Mouse (Mus musculus) ZHBTc4 (cell line): ENCODE measurements at regions not wholly inside any gene's neighbourhood (a gene's known extent, or its start where the extent isn't known, plus 50 kb on each side); places are given as distances from the start of the nearest gene placed in this dataset.
"Not testable (repeated sequence)": the region's sequence is repeated elsewhere in the genome, so short reads cannot be mapped to it uniquely, and the experiment has no call there.

ENCODE experiments used
- DNase-seq: peaks from one replicate; pipeline ENCODE4 v3.0.0-alpha.2; 2011; ENCODE audit warnings: low read depth, low spot score

DNA sequence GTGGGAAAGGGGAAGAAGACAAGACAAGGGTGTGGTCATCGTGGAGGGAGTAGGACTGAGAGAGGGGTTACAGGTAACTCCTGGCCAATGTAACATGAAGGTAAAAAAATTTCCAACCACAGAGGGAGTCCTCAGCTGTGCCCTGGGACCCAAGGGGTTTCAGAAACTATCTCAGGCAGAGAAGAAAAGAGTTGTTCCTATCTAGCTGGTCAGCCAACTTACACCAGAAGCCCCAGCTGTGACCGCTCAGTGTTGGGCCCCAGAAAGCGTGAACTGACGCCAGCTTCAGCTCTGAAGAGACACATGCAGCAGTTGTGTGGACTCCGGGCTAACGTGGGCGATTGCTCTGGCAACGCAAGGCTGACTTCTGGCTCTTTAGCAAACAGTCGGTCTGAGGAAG, 52.2 kb downstream of the Rhob start:
- DNase-seq, result no peak

DNA sequence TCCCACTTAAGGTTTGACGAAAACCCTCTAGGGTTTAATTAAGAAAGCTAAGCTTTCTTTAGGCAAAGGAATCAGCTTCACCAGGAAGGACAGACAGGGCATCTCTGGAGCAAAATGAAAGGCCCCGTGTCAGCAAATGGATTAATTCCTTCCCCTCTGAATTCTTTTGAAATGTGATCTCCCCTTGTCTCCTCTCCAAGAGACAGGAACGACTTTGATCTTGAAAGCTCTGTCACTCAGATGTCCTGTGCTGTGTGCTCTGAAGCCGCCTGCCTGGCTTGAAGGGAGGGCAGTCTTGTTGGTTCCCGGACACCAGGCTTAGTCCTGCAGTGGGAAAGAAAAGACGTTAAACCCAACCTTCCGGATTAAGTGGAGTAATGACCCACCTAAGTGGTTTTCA, 52.8 kb downstream of the Rhob start:
- DNase-seq, result peak; percentile 36

DNA sequence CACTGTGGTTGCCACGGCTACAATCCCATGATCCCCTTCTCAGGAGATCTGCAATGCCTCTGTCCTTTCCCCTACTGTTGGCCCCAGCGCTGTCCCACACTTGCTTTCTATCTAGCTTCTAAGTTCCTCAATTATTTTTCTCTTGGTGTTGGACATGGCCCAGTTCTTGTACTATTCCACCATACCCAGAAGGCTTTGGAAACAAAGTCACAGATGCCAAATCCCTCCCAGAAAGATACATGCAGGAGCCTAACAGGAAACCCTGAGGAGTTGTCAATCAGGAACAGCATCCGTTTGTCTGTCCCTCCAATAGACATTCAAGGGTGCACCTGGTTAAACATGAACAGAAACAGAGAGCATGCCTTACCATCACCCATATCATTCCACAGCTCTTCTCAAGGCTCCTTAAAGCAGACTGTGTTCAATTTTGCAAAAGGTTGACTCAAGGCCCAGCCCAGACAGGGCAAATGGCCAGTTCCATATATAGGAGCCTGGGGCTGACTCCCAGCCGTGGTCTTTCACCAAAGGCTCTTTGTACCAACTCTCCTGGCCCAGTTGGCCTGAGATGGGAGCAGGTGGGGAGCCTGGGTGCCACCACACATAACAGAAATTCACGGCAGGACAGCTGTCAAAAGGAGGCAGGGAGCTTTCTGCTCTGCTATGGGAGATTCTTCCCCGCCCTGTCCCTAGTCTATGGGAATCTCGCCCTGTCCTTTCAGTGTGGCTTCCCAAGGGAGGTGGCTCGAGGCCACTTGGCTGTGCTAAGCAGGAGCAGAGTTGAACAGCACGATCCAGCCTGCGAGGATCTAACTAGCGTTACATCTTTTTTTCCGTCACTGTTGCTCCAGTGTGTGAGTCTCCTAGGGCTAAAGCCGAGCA, 54.6 kb downstream of the Rhob start:
- DNase-seq, result no peak

DNA sequence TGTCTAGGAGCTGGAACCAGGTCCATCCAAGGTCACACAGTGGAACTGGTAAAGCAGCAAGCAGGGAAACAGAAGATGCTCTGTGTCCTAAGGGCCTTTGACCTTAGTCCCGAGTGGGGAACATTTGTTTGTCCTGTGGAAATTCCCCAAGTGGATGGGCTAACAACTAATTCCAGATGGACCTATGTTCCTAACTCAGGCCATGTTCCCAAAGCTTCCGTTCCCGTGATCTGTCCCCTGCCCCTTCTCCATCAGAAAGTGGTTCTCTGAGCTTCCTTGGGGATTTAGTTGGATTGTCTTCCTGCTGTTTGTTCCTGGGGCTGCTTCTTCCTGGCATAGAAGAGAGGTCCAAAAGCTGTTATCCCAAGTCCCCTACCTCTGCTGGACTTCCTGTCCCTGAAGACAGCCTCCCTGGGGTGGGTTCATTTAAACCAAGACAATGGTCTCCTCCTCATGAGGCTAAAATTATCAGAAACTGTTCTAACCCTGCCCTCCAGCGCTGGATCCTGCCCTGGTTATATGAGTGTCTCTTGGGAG, 55.8 kb downstream of the Rhob start:
- DNase-seq, result no peak

DNA sequence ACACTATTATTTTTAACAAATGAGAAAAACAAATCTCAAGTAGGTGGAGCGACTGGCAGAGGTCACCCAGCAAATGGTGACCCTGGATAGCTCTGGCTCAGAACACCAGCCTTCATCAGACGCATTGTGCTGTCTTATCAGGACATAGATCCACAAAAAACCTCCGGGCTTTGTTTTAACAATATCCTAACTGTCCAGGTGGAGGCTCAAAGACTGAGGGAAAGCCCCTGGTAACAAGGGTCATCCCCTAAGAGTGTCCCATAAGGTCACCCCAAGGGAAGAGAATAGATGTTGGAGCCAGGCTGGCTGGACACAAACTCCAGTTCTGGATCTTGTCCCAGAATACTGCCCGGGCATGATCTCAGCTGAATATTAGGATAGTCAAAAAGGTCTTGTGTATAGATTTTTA, 56.6 kb downstream of the Rhob start:
- no peak for DNase-seq

DNA sequence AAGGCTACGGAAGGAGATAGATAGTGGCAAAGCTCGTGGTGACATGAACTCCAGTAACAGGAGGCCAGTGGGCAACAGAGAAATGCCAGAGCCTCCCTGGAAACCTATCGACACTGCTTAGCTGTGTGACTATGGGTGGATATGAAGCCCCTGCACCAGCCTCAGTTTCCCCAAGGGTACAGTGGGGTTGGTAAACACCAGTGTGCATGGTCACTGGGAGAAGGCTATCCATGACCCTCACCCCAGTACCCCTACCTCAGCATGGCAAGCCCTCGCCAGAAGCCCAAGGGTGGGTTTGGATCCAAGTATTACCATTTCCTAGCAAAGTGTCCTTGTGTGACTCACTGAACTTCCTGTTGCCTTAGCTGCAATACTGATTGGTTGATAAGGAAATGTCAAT, 58.5 kb downstream of the Rhob start:
- DNase-seq, result no peak

DNA sequence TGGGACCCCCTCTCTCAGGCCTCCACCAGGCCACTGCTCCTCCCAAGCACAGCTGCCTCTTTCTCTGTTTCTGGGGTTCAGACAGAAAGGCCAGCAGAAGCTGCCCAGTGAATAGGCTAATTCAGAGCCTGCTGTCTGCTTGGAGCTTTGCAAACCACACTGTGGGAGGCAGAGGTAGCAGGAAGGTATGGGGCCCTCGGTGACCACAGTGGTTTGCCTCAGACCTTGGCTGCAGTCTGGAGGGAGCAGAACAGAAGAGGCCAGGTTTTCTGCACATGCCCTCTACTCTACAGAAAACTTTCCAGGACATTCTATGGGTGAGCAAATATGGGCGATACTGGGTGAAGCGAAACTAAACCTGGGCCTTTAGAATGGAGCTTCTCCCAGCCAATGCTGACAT, 59.4 kb downstream of the Rhob start:
- no peak for DNase-seq

DNA sequence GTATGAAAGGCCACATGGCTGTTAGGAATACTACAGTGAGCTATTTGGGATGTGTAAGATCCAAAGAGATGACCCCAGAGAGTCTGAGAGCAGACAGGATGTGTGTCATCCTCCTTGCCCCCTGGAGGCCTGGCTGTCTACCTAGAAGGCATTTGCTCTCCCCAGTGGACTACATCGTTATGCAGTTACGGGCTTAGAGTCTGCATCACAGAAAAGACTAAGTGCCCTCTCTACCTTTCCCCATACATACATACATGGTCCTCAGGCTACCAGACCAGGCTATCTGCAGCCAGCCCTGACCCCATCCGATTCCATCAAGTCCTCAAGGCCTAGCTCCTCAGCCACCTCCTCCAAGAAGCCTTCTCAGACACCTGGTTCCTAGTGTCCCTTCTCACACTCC, 59.9 kb downstream of the Rhob start:
- no peak for DNase-seq

DNA sequence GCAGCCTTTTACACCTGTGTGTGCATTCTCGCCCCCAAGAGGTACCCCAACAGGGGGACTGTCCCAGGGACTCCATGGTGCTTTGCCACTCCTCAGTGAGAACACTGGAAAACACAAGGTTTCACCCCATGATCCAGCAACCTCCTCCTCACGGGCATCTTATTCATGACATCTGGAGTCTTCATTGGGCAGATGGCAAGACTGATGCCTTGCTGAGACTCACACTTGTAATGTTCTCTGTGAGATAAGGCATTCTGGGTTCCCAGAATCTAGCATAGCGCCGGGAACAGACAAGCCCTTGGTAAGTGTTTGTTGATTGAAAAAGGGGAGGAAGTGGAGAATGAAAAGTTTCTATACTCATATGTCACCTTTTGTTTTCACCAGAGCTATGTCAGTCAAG, 60.3 kb downstream of the Rhob start:
- no peak for DNase-seq

DNA sequence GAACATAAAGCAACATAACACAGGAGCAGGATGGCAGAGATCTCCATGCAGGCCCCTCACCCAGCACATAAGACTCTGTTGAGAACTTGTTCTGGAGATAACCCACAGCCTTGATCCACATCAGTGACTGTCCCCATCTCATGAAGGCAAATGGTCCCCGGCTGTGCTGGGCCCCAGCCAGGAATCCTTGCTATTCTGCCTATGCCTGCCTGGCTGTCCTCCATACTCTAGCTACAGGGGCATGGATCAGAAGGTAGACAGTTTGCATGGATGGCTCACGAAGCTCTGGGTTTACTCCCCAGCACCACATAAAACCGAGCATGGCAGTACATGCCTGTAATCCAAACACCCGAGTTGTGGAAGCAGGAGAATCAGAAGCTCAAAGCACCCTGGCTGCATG, 61.2 kb downstream of the Rhob start:
- no peak for DNase-seq

DNA sequence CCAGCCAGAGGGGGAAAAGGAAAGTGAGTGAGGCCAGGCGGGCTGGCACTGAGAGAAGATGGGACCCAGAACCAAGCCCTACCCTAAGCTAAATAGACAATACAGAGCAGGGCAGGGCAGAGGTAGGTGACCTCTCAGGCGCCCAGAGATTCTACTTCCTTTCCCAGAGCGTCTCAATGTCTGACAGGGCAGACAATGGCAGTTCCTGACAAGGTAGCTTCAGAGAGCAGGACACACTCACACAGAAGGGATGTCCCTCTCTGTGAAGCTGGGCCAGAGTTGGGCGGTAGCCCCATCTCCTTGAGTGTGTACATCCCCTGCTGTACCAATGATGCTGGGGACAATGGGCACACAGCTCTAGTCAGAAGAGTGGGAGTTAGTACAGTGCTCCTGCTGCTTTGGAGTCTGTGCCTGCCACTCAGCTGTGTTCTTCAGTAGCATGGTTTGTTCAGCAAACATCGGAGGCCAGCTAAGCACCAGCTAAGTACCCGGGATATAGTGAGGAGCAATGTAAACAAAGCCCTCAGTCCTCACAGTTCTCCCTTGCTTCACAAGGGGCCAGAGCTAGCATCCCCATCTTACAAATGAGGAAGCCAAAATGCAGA, 62.7 kb downstream of the Rhob start:
- DNase-seq, result no peak

DNA sequence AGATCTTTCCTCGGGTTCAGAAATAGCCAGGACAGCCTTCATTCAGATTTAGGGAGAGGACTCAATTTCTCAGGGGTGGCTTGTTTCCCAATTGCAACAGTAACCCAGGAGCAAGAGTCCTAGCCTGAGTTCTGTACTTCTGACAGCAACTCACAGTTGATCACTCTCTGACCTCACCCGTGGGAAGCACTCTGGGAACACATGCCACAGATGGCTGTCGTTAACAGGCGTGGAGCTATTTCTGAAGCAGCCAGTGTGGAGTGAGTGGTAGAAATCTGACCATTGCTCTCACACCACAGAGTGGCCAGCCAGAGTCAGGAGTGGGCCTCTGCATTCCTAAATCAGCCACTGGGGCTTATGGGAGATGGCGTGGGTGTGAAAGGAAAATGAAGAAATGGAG, 63.3 kb downstream of the Rhob start:
- DNase-seq, result no peak

DNA sequence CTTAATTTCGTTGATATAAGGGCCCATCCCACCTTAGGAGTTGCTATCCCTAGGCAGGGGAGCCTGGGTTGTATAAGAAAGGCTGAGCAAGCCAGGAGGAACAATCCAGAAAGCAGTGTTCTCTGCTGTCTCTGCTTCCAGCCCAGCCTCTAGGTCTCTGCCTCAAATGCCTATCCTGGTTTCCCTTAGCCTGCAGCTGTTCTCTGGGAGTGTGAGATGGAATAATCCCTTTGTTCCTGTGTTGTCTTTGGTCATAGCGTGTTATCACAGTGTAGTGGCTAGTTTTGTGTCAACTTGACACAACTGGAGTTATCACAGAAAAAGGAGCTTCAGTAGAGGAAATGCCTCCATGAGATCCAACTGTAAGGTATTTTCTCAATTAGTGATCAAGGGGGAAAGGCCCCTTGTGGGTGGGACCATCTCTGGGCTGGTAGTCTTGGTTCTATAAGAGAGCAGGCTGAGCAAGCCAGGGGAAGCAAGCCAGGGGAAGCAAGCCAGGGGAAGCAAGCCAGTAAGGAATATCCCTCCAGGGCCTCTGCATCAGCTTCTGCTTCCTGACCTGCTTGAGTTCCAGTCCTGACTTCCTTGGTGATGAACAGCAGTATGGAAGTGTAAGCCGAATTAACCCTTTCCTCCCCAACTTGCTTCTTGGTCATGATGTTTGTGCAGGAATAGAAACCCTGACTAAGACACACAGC, 64.0 kb downstream of the Rhob start:
- not testable (repeated sequence) for DNase-seq

DNA sequence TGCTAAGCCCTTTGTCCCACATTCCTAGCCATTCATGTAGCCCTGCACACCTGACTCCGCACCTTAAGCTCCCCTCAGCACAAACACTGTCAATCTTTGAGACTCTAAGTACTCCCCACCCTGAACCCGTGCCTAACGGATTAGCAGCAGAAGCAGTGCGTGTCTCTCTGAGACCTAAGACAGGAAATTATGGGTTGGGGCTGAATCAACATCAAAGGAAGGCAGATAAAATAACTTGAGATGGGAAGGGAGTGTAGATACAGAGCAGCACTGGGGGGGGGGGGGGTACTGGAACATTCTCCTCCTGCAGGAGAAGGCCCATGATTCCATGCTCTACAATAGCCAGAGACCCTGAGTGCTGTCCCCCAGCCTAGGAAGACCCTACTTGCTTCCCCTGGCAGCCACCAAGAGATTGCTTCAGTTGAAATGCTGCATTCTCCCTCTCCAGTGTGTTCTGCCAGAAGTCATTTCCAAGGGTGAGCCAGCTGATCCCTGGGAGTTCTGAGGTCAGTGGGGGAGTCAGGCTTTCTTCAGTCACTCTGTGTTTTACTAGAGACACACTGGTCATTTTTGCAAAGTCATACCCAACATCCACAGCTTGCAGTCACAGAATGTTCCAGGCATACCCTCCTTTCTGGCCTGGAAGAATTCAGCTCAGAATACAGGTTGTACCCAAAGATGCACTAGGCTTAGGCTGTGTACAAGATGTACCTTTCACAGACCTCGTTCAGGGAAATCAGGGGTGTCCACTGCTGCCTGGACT, 71.4 kb downstream of the Rhob start:
- DNase-seq, result no peak

DNA sequence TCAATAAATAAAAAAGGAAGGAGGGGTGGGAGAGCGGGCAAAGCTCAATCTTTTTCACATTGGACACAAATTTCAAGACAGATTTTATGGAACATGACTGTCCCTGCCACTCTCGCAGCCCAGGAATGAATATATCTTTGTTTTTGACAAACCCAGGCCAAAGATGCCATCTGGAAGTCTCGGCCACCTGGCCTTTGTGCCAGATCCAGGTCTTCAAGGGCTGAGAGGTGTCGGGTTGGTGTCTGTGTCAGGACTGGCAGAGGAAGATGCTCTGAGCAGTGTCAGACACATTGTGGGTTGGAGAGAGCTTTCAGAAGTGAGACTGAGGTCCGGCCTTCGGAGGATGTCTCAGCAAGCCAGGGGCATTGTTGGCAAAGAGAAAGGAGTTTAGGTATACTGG, 75.3 kb downstream of the Rhob start:
- no peak for DNase-seq

DNA sequence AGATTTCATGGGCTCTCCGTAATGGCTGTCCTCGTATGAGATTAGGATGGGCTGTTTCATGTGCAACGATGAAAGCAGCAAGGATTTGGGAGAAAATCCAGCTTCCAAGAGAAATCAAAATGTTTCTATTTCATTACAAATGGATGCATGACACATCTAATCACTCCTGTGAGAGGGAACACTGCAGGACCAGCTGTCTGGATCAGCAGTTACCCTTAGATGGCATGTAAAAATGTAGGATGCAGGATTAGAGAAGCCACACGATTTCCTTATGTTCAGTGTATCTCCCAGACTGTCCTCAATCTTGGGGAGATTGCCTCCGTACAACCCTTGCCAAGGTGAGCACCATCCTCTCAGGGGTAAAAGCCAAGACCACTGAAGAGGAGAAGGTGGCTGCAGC, 77.1 kb downstream of the Rhob start:
- DNase-seq, result no peak

DNA sequence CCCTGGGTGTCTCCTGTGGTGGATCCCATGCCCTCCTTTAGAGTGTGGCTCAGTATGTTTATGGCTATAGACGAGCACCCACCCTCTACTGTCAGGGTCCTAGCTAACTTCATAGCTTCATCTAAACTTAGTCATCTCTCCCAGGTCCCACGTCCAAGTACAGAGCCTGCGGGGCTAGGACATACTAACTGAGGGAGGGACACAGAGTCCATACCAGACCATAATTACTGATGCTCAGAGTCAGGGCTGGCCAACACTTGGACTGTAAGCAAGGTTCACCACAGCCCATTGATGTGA, 78.6 kb downstream of the Rhob start:
- no peak for DNase-seq

DNA sequence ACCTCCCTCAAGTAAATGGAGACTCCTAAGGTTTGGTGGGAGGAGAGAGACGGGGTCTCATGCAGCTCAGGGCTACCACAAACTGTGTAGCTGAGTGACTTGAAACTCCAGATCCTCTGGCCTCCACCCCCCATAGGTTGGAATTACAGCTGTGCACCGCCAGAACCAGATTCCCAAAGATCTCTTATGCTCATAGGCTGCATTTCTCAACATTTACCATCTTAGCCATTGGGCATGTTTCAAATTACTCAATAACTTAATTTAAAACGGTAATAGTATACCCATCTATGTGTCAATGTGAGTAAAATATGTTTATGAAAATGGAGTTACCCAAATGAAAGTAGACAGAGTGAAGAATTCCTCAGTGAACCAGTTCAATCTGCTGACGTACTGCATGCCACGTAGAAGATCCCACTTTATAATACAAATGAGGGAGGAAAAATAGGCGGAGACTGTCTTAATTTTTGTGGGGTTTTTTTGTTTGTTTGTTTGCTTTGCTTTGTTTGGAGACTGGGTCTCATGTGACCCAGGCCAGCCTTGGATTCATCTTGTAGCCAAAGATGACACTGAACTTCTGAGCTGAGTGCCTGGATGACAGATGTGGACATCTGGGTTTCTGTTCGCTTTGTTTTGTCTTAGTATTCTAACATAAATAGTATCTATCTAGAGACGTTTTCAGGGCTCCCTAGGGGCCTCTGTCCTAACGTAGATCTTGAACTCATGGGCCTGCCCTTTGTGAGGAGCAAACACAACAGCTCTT, 79.1 kb downstream of the Rhob start:
- DNase-seq, result no peak

DNA sequence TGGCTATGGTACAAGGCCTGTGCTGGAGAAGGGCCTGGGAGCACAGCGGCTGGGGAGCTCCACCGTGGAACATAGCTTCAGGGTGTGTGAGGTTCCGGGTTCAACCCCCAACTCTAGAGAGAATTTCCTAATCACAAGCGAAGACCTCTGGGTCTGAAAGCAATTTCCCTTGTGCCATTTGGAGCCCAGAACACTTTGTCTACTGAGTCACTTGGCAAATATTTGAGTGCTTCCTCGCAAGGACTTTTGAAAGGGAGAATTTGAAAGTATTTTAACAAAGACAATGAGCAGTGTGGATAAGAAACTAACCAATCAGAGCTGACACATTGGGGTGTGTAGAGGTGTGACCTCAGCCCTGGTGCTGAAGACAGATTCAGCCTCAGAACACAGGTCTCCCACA, 80.9 kb downstream of the Rhob start:
- DNase-seq, result no peak

DNA sequence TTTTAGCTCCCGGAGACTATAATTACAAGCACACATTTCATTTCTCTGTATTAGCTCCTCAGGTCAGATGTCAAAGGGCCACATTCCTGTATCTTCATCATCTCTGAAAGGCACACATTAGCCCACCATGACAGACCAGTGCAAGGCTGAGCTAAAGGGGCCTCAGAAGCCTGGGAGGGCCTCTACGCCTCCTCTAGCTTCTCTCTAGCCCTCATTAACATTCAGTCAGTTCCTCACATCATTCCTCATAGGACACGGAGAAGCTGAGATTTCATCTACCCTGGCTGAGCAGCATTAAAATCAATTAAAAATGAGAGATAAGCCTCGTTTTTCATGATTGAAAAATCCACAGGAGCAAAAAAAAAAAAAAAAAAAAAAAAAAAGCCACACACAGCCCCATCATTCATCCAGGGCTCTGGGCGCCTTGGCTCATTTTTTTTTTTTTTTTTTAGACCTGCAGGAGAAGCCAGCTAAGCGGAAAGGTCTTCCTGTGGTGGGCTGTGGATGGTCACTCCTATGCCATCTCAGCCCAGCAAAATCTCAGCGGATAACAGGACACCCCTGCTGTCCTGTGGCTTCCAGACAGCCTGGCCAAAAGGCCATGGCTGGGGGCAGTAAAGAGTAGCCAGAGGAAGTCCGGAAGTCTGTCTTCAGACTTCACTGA, 82.5 kb downstream of the Rhob start:
- no peak for DNase-seq

DNA sequence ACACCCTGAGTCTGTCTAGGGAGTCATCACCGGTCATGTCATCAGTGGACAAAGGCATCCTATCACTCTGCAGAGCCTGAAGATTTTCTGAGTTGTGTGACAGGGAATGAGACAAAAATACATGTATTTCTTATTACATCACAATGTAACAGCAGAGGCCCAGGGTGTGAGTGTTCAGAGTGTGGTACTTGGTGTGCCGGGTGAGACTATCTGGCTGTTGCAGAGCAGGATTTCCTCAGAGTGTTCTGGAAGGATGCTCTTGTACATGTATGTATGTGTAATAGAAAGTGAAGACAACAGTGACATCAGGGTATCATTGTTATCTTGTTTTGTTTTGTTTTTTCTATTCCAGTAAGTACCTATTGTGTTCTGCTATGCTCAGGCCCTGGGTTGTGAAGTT, 87.7 kb downstream of the Rhob start:
- DNase-seq, result no peak
